33 mouse cellular contexts compared by ENCODE assay signal in the genomic region with DNA sequence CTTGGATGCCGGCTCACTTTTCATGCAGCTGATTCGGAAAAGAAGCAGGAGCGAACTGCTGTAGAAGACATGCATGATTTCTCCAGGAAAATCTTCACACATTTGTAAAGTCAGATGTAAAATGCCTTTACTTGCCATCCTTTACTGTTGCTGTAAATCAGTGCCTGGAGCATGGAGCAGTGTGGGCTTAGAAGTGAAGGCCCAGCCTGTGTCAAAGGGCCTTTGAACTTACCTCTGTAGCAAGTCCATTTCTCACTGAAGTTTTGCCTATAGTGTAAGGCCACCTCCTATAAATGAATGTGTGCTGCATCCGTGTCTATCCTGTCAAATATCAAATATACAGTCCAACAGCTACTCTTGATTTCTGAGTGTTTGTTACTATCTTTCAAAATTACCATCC.
"Had no signal": no experiment of that assay in that cellular context is flagged by ENCODE, and none has a peak within 500 bp of the region (broad histone marks: within the 10 kb centered on the region; RNA-seq: fewer than 3 reads in every experiment).

No protein-coding gene starts in this region.

- H3K4me3 ChIP-seq: limb, embryonic 10.5 days; limb, embryonic 12.5 days; limb, embryonic 13.5 days; limb, embryonic 15.5 days; liver, embryonic 12.5 days; liver, embryonic 13.5 days; liver, embryonic 15.5 days; lung, embryonic 15.5 days; megakaryocyte, embryonic 14.5 days; midbrain, embryonic 10.5 days; midbrain, embryonic 12.5 days; midbrain, embryonic 13.5 days; midbrain, embryonic 15.5 days; myocyte; neural tube, embryonic 12.5 days; neural tube, embryonic 13.5 days had no signal

- H3K27ac ChIP-seq: limb, embryonic 10.5 days; limb, embryonic 12.5 days; limb, embryonic 13.5 days; limb, embryonic 15.5 days; liver, embryonic 12.5 days; liver, embryonic 13.5 days; liver, embryonic 14.5 days; liver, embryonic 15.5 days; lung, embryonic 15.5 days; macrophage; midbrain, embryonic 10.5 days; midbrain, embryonic 12.5 days; midbrain, embryonic 13.5 days; midbrain, embryonic 15.5 days; neural tube, embryonic 12.5 days; neural tube, embryonic 13.5 days had no signal

- ATAC-seq: liver, embryonic 12.5 days; liver, postnatal 0 days; lung, postnatal 0 days; midbrain, embryonic 13.5 days; midbrain, embryonic 15.5 days; midbrain, embryonic 16.5 days had no signal

- H3K27me3 ChIP-seq: limb, embryonic 12.5 days; limb, embryonic 13.5 days; limb, embryonic 15.5 days; liver, embryonic 12.5 days; liver, embryonic 13.5 days; liver, embryonic 15.5 days; lung, embryonic 15.5 days; megakaryocyte, embryonic 14.5 days; midbrain, embryonic 12.5 days; midbrain, embryonic 13.5 days; midbrain, embryonic 15.5 days; neural tube, embryonic 12.5 days; neural tube, embryonic 13.5 days had no signal

- H3K36me3 ChIP-seq: limb, embryonic 10.5 days; limb, embryonic 12.5 days; limb, embryonic 13.5 days; limb, embryonic 15.5 days; liver, embryonic 12.5 days; liver, embryonic 13.5 days; liver, embryonic 15.5 days; lung, embryonic 15.5 days; midbrain, embryonic 10.5 days; midbrain, embryonic 12.5 days; midbrain, embryonic 13.5 days; midbrain, embryonic 15.5 days; neural tube, embryonic 12.5 days; neural tube, embryonic 13.5 days had no signal

- H3K4me2 ChIP-seq: limb, embryonic 12.5 days; limb, embryonic 13.5 days; limb, embryonic 15.5 days; liver, embryonic 11.5 days; liver, embryonic 12.5 days; liver, embryonic 13.5 days; liver, embryonic 15.5 days; lung, embryonic 14.5 days; lung, embryonic 15.5 days; midbrain, embryonic 11.5 days; midbrain, embryonic 12.5 days; midbrain, embryonic 13.5 days; midbrain, embryonic 15.5 days; neural tube, embryonic 12.5 days; neural tube, embryonic 13.5 days had no signal

- H3K9me3 ChIP-seq: limb, embryonic 10.5 days; limb, embryonic 12.5 days; limb, embryonic 13.5 days; limb, embryonic 15.5 days; liver, embryonic 12.5 days; liver, embryonic 13.5 days; liver, embryonic 15.5 days; lung, embryonic 15.5 days; midbrain, embryonic 10.5 days; midbrain, embryonic 12.5 days; midbrain, embryonic 13.5 days; midbrain, embryonic 15.5 days; neural tube, embryonic 12.5 days; neural tube, embryonic 13.5 days had no signal

- DNase-seq: left cerebral cortex, postnatal 4 days; liver; liver, embryonic 13.5 days; liver, postnatal 0 days; lung, adult 18-20 months; lung, adult 2 months; lung, embryonic 14.5 days; lung, postnatal 10 days; lung, postnatal 14 days; lung, postnatal 36 days; lung, postnatal 4 days; midbrain, embryonic 14.5 days had no signal

- H3K4me1 ChIP-seq: limb, embryonic 10.5 days; limb, embryonic 12.5 days; limb, embryonic 13.5 days; limb, embryonic 15.5 days; liver, embryonic 12.5 days; liver, embryonic 13.5 days; liver, embryonic 15.5 days; lung, embryonic 15.5 days; megakaryocyte, embryonic 14.5 days; midbrain, embryonic 12.5 days; neural tube, embryonic 12.5 days; neural tube, embryonic 13.5 days had no signal

- H3K9ac ChIP-seq: limb, embryonic 12.5 days; limb, embryonic 13.5 days; limb, embryonic 15.5 days; liver, embryonic 12.5 days; liver, embryonic 13.5 days; liver, embryonic 14.5 days; liver, embryonic 15.5 days; liver, postnatal 0 days; lung, embryonic 14.5 days; lung, embryonic 15.5 days; midbrain, embryonic 12.5 days; midbrain, embryonic 13.5 days; midbrain, embryonic 15.5 days; neural tube, embryonic 12.5 days; neural tube, embryonic 13.5 days had no signal
